Mouse (Mus musculus): ENCODE results near the gene Pcgf2.

DNA sequence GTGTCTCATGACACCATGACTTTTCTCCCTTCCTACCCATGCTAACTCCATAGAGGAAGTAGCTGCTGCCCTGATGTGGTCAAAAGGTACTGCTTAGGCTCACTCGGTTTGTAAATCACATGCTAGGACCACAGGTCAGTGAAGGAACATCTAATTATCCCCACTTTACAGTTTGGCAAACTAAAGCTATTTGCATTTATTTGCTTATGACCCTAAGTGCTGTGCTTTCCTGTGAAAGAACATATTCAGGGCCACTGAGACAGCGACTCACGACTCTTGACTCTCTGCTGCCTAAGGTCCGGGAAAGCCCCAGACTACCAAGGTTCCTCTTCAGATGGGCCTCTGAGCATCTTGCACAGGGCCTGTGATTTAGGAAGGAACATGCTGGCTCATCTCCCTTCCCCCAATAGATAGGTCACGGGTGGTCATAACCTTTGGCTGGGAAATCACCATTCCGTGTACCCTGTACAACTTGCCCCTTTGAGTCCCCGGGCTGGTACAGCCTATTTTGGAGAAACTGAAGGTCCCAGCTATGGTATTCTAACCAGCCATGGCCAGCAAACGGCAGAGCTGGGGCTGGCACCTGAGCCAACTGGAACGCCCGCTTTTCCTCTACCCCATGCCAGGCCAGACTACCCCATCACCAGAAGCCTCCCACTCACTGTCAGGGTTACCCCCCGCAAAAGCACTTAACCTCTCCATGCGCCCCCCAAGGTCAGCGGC is 40.9 kb downstream of the Pcgf2 start:
- TF ChIP-seq POLR2A (IDR thresholded peaks at IDR 0.05; ENCODE audit: insufficient read length, low read depth) (no peak), MYOG (IDR thresholded peaks at IDR 0.05; ENCODE audit: control insufficient read depth in 1 of 3, insufficient read depth in 1 of 3, insufficient read length in 2 of 3, low read depth in 2 of 3) (no peak), CEBPB (IDR thresholded peaks at IDR 0.05; ENCODE audit: insufficient read depth, poor library complexity, severe bottlenecking) (no peak), SRF (IDR thresholded peaks at IDR 0.05; ENCODE audit: control insufficient read depth, insufficient read length, low read depth) (no peak), USF1 (IDR thresholded peaks at IDR 0.05; ENCODE audit: low read depth) (no peak), MAX (IDR thresholded peaks at IDR 0.05; ENCODE audit: low read depth) (no peak), TCF12 (IDR thresholded peaks at IDR 0.05; ENCODE audit: insufficient read depth, poor library complexity, severe bottlenecking) (no peak), POLR2AphosphoS2 (IDR thresholded peaks at IDR 0.05; ENCODE audit: insufficient read length, low read depth) (no peak), E2F4 (IDR thresholded peaks at IDR 0.05; ENCODE audit: insufficient read depth) (no peak), REST (IDR thresholded peaks at IDR 0.05; ENCODE audit: insufficient read depth, insufficient read length) (no peak), MYOD1 (IDR thresholded peaks at IDR 0.05; ENCODE audit: control insufficient read depth in 1 of 3, insufficient read length in 2 of 3, low read depth in 2 of 3) (no peak)

Measured in myocyte (in vitro differentiated cells).